Mouse (Mus musculus): ENCODE results near the gene Yy2. TPM values are rescaled to one million over a fixed set of nuclear protein-coding genes. Genes with fewer than 3 reads are reported as not detected.

Yy2 gene
- 1.8 TPM for total RNA-seq (2023)

GRCm38 (mm10) chrX:157568840-157569239, at the start of gene Yy2:
Gene Yy2 (minus strand): TSS chrX:157568985.

DNA sequence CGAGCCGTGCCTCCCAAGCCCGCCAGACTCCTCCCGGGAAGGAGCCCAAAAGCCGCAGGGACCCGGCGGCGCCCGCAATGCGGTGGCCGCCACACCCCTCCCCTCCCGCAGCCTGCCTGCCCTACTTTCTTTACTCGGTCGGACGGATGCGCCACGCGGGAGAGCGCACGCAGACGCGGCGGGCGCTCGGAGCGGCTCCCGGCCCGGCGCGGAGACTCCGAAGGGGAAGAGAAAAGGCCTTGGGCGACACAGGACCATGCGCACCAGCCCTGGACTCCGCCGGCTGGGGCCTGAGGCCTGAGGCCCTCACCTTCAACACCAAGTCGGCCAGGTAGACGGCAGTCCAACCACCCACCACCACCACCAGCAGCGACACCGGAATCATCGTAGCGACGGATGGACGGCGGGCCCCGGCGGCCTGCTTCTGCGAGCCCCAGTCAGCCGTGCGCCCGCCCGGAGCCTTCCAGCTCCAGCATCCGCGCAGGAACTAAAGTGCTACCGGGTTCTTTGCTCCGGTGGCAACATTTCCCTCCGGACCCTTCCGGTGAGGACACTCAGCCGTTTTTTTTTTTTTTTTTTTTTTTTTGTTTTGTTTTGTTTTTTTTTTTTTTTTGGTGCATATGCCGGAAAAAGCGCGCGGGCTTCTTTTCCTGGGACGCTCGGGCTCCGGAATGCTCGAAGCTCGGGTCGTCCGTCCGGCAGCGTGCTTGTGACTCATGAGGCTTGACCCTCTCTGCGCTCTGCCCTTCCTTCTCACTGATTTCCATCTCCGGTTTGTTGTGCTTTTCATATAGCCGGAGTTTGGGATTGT, 29.6 kb upstream of the Yy2 start, which contains the start of gene Mbtps2:
Gene Mbtps2, minus strand, starts transcription at position 530 of the 811 bp plus-strand sequence.

Other genes with a start within 250 kb of the Yy2 start
- gene Phex, start 153.7 kb downstream of the Yy2 start, total RNA-seq (2023) = 0.12 TPM
- 40.5 TPM for gene Sms, start 76.7 kb downstream of the Yy2 start, total RNA-seq (2023)
- 18.0 TPM for gene Mbtps2, start 29.7 kb upstream of the Yy2 start, total RNA-seq (2023)
- not detected for gene Smpx, start 129.9 kb upstream of the Yy2 start, total RNA-seq (2023)
- gene Klhl34, start 249.4 kb upstream of the Yy2 start, total RNA-seq (2023) = not detected